Mouse (Mus musculus): ENCODE data around the gene Cacna1c. TPM values are rescaled to one million over a fixed set of nuclear protein-coding genes. Genes with fewer than 3 reads are reported as not detected.

Cacna1c gene
- total RNA-seq, 4 experiments from 2014 or later: 52.8 to 62.4 (median 55.1) TPM

GRCm38 (mm10) chr6:118864696-118865620 lies 331.3 kb downstream of the Cacna1c start:
- no peak for DNase-seq (ENCODE audit: low spot score in 2 of 2)

- no peak for DNase-seq (ENCODE audit: low spot score in 2 of 2)
Observed at GRCm38 (mm10) chr6:118862727-118863126, 333.5 kb downstream of the Cacna1c start.

GRCm38 (mm10) chr6:118862091-118862490 lies 334.1 kb downstream of the Cacna1c start:
- DNase-seq (ENCODE audit: low spot score in 2 of 2): no peak

GRCm38 (mm10) chr6:118858431-118858830 lies 337.8 kb downstream of the Cacna1c start:
- no peak for DNase-seq (ENCODE audit: low spot score in 2 of 2)

- DNase-seq (ENCODE audit: low spot score in 2 of 2): peak in 1 of 2 experiments; percentile 46
Observed at GRCm38 (mm10) chr6:118852131-118852530, 344.1 kb downstream of the Cacna1c start.

- peak in 1 of 2 experiments; percentile 81 for DNase-seq (ENCODE audit: low spot score in 2 of 2)
Observed at GRCm38 (mm10) chr6:118851086-118851485, 345.1 kb downstream of the Cacna1c start.

GRCm38 (mm10) chr6:118848640-118849039 lies 347.6 kb downstream of the Cacna1c start:
- DNase-seq (ENCODE audit: low spot score in 2 of 2): no peak

- no peak for DNase-seq (ENCODE audit: low spot score in 2 of 2)
Observed at GRCm38 (mm10) chr6:118847751-118848150, 348.5 kb downstream of the Cacna1c start.

- no peak for DNase-seq (ENCODE audit: low spot score in 2 of 2)
Observed at GRCm38 (mm10) chr6:118845829-118846228, 350.4 kb downstream of the Cacna1c start.

GRCm38 (mm10) chr6:118845180-118845579 lies 351.0 kb downstream of the Cacna1c start:
- no peak for DNase-seq (ENCODE audit: low spot score in 2 of 2)

- DNase-seq (ENCODE audit: low spot score in 2 of 2): no peak
Observed at GRCm38 (mm10) chr6:118843566-118843965, 352.7 kb downstream of the Cacna1c start.

- DNase-seq (ENCODE audit: low spot score in 2 of 2): no peak
Observed at GRCm38 (mm10) chr6:118841892-118842291, 354.3 kb downstream of the Cacna1c start.

GRCm38 (mm10) chr6:118838919-118839915 lies 357.0 kb downstream of the Cacna1c start:
- peak in 1 of 2 experiments; percentile 45 for DNase-seq (ENCODE audit: low spot score in 2 of 2)

GRCm38 (mm10) chr6:118836693-118837092 lies 359.5 kb downstream of the Cacna1c start:
- no peak for DNase-seq (ENCODE audit: low spot score in 2 of 2)

GRCm38 (mm10) chr6:118834046-118834445 lies 362.2 kb downstream of the Cacna1c start:
- DNase-seq (ENCODE audit: low spot score in 2 of 2): no peak

- no peak for DNase-seq (ENCODE audit: low spot score in 2 of 2)
Observed at GRCm38 (mm10) chr6:118833049-118833448, 363.2 kb downstream of the Cacna1c start.

GRCm38 (mm10) chr6:118832616-118833015 lies 363.6 kb downstream of the Cacna1c start:
- no peak for DNase-seq (ENCODE audit: low spot score in 2 of 2)

- no peak for DNase-seq (ENCODE audit: low spot score in 2 of 2)
Observed at GRCm38 (mm10) chr6:118830851-118831250, 365.4 kb downstream of the Cacna1c start.

- DNase-seq (ENCODE audit: low spot score in 2 of 2): no peak
Observed at GRCm38 (mm10) chr6:118828187-118828586, 368.0 kb downstream of the Cacna1c start.

- DNase-seq (ENCODE audit: low spot score in 2 of 2): no peak
Observed at GRCm38 (mm10) chr6:118827560-118827959, 368.7 kb downstream of the Cacna1c start.

- DNase-seq (ENCODE audit: low spot score in 2 of 2): no peak
Observed at GRCm38 (mm10) chr6:118825400-118825871, 370.8 kb downstream of the Cacna1c start.
